Mouse (Mus musculus): ENCODE results near the gene Spg11.

GRCm38 (mm10) chr2:122125680-122126572 is 7.7 kb upstream of the Spg11 start:
- TF ChIP-seq CTCF (IDR thresholded peaks at IDR 0.05; ENCODE audit: extremely low read depth, insufficient read depth, insufficient read length, insufficient replicate concordance), result no peak
- no peak for TF ChIP-seq POLR2A (IDR thresholded peaks at IDR 0.05; ENCODE audit: low read depth, low read length)
